Mouse (Mus musculus): ENCODE data around the gene Triobp. TPM values are rescaled to one million over a fixed set of nuclear protein-coding genes. Genes with fewer than 3 reads are reported as not detected.

Gene Triobp
- polyA plus RNA-seq, 1 experiment from 2014 or later: 42.0 TPM

- H3K9ac ChIP-seq: no peak overlapping the region
- H3K4me2 ChIP-seq (replicated peaks): peak overlapping the region; percentile 30; the same call in 1 of the 2 replicates
- H3K27me3 ChIP-seq (replicated peaks): no peaks in the 10 kb centered on the region
- H3K4me1 ChIP-seq: peaks cover 27% of the 10 kb centered on the region
- ATAC-seq (ENCODE audit: low FRiP score, low read depth): no peak
- H3K36me3 ChIP-seq: peaks cover 4% of the 10 kb centered on the region; the same call in 1 of the 2 replicates
- H3K9me3 ChIP-seq: no peaks in the 10 kb centered on the region
- no peak overlapping the region for H3K4me3 ChIP-seq
- 40% methylated on average over 4 of the region's 4 CpGs for WGBS
- H3K27ac ChIP-seq: no peak overlapping the region
These were observed 31.4 kb downstream of the Triobp start for GRCm38 (mm10) chr15:78978875-78979274.

DNA sequence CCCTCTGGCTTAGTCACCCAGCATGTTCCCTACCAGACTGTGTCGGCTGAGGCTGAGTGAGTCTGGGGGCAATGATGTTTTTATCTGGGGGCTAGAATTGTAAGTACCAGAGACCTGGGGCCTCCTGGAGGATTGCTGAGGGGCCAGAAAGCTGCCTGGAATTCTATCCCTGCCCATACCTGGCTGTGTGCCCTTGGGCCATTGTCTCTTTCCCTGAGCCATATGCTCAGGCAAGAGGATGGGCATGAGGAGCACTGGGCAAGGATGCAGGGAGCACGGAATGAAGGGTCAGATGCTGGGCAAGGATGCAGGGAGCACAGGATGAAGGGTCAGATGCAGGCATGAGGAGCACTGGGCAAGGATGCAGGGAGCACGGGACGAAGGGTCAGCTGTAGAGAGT, 32.6 kb downstream of the Triobp start:
- Histone ChIP-seq H3K4me1 (peaks cover 34% of the 10 kb centered on the region), H3K9ac (no peak overlapping the region), H3K27me3 (replicated peaks) (no peaks in the 10 kb centered on the region), H3K36me3 (no peaks in the 10 kb centered on the region), H3K9me3 (no peaks in the 10 kb centered on the region), H3K4me3 (no peak overlapping the region), H3K27ac (no peak overlapping the region), H3K4me2 (replicated peaks) (no peak overlapping the region)
- no peak for ATAC-seq (ENCODE audit: low FRiP score, low read depth)
- WGBS: 90% methylated on average over 4 of the region's 4 CpGs

GRCm38 (mm10) chr15:78982658-78983435, 35.3 kb downstream of the Triobp start:
- WGBS: 1% methylated on average over 66 of the region's 67 CpGs
- no peaks in the 10 kb centered on the region for H3K27me3 ChIP-seq (replicated peaks)
- no peaks in the 10 kb centered on the region; the same call in 1 of the 2 replicates for H3K36me3 ChIP-seq
- H3K4me2 ChIP-seq (replicated peaks): peak overlapping the region; percentile 95
- peaks cover 36% of the 10 kb centered on the region for H3K4me1 ChIP-seq
- peak overlapping the region; percentile 78 for H3K9ac ChIP-seq
- H3K27ac ChIP-seq: no peak overlapping the region; the same call in 1 of the 2 replicates
- peak; percentile 89 for ATAC-seq (ENCODE audit: low FRiP score, low read depth)
- H3K9me3 ChIP-seq: no peaks in the 10 kb centered on the region
- H3K4me3 ChIP-seq: peak overlapping the region; percentile 65

- WGBS: under 1% methylated on average over 21 of the region's 21 CpGs
- Histone ChIP-seq H3K36me3 (peaks cover 7% of the 10 kb centered on the region), H3K9me3 (no peaks in the 10 kb centered on the region), H3K4me1 (peaks cover 41% of the 10 kb centered on the region), H3K4me3 (peak overlapping the region; percentile 65), H3K27ac (no peak overlapping the region; the same call in 1 of the 2 replicates), H3K9ac (peak overlapping the region; percentile 78), H3K4me2 (replicated peaks) (peak overlapping the region; percentile 95), H3K27me3 (replicated peaks) (no peaks in the 10 kb centered on the region)
- peak; percentile 58 for ATAC-seq (ENCODE audit: low FRiP score, low read depth)
These were observed 36.1 kb downstream of the Triobp start for GRCm38 (mm10) chr15:78983436-78984285.

GRCm38 (mm10) chr15:78984286-78984778, 36.8 kb downstream of the Triobp start:
- Histone ChIP-seq H3K36me3 (peaks cover 11% of the 10 kb centered on the region), H3K4me2 (replicated peaks) (peak overlapping the region; percentile 95), H3K9ac (peak overlapping the region; percentile 78; the same call in 1 of the 2 replicates), H3K27ac (no peak overlapping the region), H3K4me3 (peak overlapping the region; percentile 65; the same call in 1 of the 2 replicates), H3K4me1 (peaks cover 36% of the 10 kb centered on the region), H3K9me3 (no peaks in the 10 kb centered on the region), H3K27me3 (replicated peaks) (no peaks in the 10 kb centered on the region)
- WGBS: 40% methylated on average over 5 of the region's 5 CpGs
- no peak for ATAC-seq (ENCODE audit: low FRiP score, low read depth)

- no peak overlapping the region for H3K9ac ChIP-seq
- H3K4me1 ChIP-seq: peaks cover 33% of the 10 kb centered on the region
- H3K4me2 ChIP-seq (replicated peaks): no peak overlapping the region
- WGBS: 77% methylated on average over 11 of the region's 11 CpGs
- no peak overlapping the region for H3K27ac ChIP-seq
- ATAC-seq (ENCODE audit: low FRiP score, low read depth): no peak
- H3K36me3 ChIP-seq: peaks cover 33% of the 10 kb centered on the region
- H3K27me3 ChIP-seq (replicated peaks): no peaks in the 10 kb centered on the region
- no peak overlapping the region for H3K4me3 ChIP-seq
- no peaks in the 10 kb centered on the region for H3K9me3 ChIP-seq
These were observed 39.2 kb downstream of the Triobp start for GRCm38 (mm10) chr15:78986536-78987220.

DNA sequence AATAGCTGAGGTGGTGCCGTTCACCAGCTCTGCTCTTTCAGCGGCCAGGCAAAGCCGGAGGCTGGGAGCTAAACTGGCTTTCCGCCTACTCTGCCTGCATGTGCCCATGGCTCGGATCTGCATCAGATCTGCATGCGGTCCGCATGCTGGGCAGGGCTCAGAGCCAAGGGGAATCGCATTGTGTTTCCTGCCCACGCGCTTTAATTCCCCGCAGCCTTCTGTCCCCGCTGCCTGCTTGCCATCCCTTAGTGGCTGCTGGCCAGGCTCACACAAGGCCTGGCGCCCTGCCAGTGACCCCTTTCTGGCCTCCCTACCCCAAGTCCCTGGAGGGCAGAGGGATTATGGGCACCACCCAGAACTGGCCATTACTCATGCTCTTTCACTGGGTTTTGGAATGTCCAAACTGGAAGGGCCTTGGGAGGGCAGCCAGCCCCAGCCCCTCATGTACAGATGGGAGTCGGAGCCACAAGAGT, 41.0 kb downstream of the Triobp start:
- ATAC-seq (ENCODE audit: low FRiP score, low read depth): peak; percentile 49
- Histone ChIP-seq H3K4me1 (peaks cover 22% of the 10 kb centered on the region), H3K9ac (no peak overlapping the region), H3K4me3 (no peak overlapping the region), H3K27me3 (replicated peaks) (no peaks in the 10 kb centered on the region), H3K4me2 (replicated peaks) (no peak overlapping the region), H3K27ac (no peak overlapping the region), H3K36me3 (peaks cover 52% of the 10 kb centered on the region), H3K9me3 (no peaks in the 10 kb centered on the region)
- WGBS: 67% methylated on average over 14 of the region's 14 CpGs

DNA sequence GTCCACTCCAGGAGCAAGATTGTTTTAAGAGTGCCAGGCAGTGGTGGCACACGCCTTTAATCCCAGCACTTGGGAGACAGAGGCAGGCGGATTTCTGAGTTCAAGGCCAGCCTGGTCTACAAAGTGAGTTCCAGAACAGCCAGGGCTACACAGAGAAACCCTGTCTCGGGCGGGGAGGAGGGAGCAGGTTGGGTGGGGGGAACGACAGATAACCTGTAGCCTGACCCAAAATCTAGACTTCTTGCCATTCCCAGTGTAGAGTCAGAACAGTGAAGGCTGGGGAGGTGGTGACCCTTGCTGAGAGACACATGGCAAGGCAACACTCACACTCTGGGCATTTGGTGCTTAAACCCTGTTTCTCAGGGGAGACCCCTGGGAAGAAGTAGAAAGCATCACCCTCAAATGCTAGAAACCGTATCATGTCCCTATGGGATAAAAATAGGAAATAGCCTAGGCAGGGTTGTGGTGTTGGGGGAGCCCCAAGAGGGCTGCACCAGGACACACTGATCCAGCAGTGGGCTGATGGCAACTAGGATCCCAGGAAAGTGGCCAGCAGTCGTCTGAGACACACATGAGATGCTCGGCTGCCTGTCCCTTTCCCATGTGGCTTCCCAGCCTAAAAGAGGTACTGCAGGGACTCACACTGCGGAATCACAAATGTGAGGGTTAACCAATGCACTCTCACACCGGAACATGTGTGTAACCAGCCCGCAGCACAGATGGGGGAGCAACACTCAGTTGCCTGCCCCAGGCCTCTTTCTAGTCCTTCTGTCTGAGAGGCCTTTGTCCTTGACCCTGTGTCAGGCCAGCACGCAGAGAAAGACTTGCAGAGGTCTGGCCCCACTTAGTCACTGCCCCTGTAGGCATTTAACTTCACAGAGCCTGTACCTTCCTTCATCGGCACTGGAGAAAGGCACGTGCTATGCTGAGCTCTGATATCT, 41.9 kb downstream of the Triobp start:
- ATAC-seq (ENCODE audit: low FRiP score, low read depth): no peak
- Histone ChIP-seq H3K4me3 (no peak overlapping the region), H3K27ac (no peak overlapping the region), H3K9ac (no peak overlapping the region), H3K36me3 (peaks cover 61% of the 10 kb centered on the region), H3K9me3 (no peaks in the 10 kb centered on the region), H3K4me1 (peaks cover 13% of the 10 kb centered on the region), H3K27me3 (replicated peaks) (no peaks in the 10 kb centered on the region), H3K4me2 (replicated peaks) (no peak overlapping the region)
- 89% methylated on average over 14 of the region's 14 CpGs for WGBS

- Histone ChIP-seq H3K9me3 (no peaks in the 10 kb centered on the region), H3K9ac (no peak overlapping the region), H3K27ac (no peak overlapping the region), H3K4me3 (no peak overlapping the region), H3K27me3 (replicated peaks) (no peaks in the 10 kb centered on the region), H3K4me2 (replicated peaks) (no peak overlapping the region), H3K4me1 (peaks cover 12% of the 10 kb centered on the region), H3K36me3 (peaks cover 66% of the 10 kb centered on the region)
- 96% methylated on average over 9 of the region's 9 CpGs for WGBS
- no peak for ATAC-seq (ENCODE audit: low FRiP score, low read depth)
These were observed 42.6 kb downstream of the Triobp start for GRCm38 (mm10) chr15:78990093-78990463.

GRCm38 (mm10) chr15:78990970-78991525, 43.5 kb downstream of the Triobp start:
- Histone ChIP-seq H3K27me3 (replicated peaks) (no peaks in the 10 kb centered on the region), H3K9ac (no peak overlapping the region), H3K9me3 (no peaks in the 10 kb centered on the region), H3K4me3 (no peak overlapping the region), H3K36me3 (peaks cover 76% of the 10 kb centered on the region), H3K4me1 (peaks cover 12% of the 10 kb centered on the region), H3K27ac (no peak overlapping the region), H3K4me2 (replicated peaks) (no peak overlapping the region)
- 96% methylated on average over 25 of the region's 25 CpGs for WGBS
- ATAC-seq (ENCODE audit: low FRiP score, low read depth): no peak

- ATAC-seq (ENCODE audit: low FRiP score, low read depth): no peak
- 91% methylated on average over 7 of the region's 7 CpGs for WGBS
- Histone ChIP-seq H3K4me2 (replicated peaks) (no peak overlapping the region), H3K9ac (no peak overlapping the region), H3K9me3 (no peaks in the 10 kb centered on the region), H3K4me1 (peaks cover 12% of the 10 kb centered on the region), H3K36me3 (peaks cover 83% of the 10 kb centered on the region), H3K27ac (no peak overlapping the region), H3K4me3 (no peak overlapping the region), H3K27me3 (replicated peaks) (no peaks in the 10 kb centered on the region)
These were observed 44.7 kb downstream of the Triobp start for GRCm38 (mm10) chr15:78992235-78992634.
